Mouse (Mus musculus) gastrocnemius, postnatal 14 days (tissue): ENCODE results near the gene Gm20708. TPM values are rescaled to one million over a fixed set of nuclear protein-coding genes. Genes with fewer than 3 reads are reported as not detected.

Experiments used
- DNase-seq: peaks from one replicate; pipeline ENCODE4 v3.0.0; 2021; ENCODE audit warnings: mixed read lengths
- intact Hi-C: fragments of 180-260 bp; cut with DNase I; formaldehyde crosslinking; loops from one replicate; pipeline ENCODE4 v1.15.1; 2025; ENCODE audit warnings: low total_unique reads
- total RNA-seq, 2 experiments: library from RNA; stranded (reverse); gene quantifications; 2 replicates each; pipeline ENCODE4 v1.2.3; 2021

Gene Gm20708
- total RNA-seq, 2 experiments from 2014 or later = 0.73 to 1.5 TPM

DNA sequence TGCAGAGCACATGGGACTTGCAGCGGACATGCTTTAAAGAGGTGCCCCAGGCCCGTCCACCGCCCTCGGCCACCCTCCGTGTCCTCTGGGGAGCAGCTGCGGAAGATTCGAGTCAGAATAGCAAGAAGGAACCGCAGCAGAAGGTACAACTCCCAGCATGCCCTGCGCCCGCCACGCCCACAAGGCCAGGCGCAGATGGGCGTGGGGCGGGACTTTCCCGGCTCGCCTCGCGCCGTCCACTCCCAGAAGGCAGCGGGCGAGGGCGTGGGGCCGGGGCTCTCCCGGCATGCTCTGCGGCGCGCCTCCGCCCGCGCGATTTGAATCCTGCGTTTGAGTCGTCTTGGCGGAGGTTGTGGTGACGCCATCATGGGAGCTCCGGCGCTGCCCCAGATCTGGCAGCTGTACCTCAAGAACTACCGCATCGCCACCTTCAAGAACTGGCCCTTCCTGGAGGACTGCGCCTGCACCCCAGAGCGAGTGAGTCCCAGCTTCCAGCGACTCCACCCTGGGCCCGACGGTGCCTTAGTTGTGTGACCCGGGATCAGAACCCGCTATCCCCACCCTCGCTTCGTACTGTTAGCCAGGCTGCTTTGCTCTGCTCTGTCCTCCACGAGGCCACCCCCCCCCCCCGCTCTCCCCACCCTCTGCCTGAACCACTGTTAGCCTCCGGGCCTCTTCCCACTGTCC, 39.7 kb downstream of the Gm20708 start, which contains the start of gene Birc5:
TSS of gene Birc5 (plus strand) at position 267 of the 687 bp plus-strand sequence.
- intact Hi-C loops = no loop called here
- DNase-seq = peak; percentile 96

DNA sequence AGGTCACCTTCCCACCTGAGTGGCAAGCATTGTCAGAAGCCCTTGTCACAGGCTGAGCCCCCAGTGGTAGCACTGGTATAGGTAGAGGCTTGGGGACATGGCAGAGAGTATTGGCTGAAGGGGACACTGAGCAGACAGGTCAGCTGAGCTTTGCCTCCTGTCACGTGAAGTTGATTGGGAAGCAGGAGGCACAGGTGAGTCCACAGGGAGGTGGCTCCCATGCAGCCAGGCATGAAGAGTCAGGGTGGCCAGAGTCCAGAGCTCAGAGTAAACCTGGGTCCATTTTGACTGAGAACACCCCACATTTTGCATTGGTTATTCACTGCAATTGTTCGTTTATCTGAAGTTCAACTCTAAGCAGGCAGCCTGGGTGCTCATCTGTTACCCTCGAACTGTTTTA, 43.4 kb downstream of the Gm20708 start:
- intact Hi-C loops = no loop called here
- no peak for DNase-seq

DNA sequence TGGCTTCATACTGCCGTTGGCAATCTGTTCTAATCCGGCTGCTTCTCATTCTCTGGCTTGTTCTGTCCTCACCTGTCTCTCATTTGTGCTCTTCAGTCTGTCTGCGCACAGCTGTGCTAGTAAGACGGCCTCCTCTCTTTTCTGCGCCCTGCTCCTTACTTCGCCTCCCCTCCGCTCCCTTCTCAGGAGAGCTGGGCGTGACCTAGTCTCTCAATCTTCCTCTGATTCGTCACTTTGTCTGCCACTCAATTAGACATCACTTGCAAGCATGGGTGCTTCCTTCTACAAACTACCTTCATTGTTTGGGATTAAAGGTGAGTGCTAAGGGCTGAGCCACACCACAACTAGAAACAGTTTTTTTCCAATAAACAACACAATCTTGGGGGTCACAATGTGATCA, 44.8 kb downstream of the Gm20708 start:
- no peak for DNase-seq
- intact Hi-C loops = no loop called here

DNA sequence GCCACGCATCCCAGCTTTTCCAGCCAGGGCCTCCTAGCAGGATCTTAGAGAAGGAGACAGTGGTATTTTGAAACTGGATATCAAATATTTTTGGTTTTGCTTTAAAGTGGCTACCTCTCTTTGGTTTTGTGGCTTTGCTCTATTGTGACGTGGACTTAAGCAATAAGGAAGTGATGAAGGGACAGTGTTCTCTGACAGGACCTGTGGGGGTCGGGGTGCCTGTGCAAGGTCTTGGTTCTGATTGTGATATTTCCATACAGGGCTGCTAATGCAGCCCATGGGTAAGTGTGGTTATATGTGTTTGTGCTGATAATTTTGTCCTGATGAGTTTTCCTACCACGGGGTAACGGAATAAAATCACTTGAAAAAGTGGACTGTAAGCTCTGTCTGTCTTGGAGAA, 45.9 kb downstream of the Gm20708 start:
- intact Hi-C loops = no loop called here
- no peak for DNase-seq

DNA sequence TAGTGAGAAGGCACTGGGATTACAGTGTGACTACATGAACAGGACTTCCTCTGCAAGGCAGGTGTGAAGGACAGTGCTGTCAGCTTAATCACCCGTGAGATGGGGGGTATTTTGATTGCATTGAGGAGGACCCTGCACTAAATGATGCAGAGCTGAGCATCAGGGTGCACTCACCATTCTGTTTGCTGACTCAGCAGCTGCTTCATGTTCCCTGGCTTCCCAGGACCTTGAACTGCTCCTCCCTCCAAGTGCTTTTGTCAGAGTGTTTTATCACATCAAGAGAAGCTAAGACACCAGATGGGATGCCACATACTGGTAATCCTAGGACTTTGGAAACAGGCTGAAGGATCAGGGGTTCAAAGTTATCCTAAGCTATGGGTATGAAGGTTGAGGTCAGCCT, 46.5 kb downstream of the Gm20708 start:
- intact Hi-C loops = no loop called here
- DNase-seq = no peak

DNA sequence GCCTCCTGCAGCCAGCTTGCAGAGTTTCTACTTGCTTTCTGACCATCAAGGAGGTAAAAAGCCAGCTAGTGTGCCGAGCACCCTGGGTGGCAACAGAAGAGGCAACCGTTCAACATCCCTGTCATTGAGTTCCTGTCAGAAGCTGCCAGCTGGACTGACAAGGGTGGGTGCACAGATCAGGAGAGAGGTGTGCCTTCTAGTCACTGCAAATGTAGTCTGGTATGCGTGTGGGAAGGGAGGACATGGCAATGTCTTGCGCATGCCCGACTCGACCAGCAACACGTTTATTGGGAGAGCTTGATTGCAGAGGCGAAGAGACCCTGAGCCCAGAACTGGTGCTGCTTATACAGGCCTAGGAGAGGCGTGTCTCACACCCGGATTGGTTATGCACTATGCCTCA, 48.0 kb downstream of the Gm20708 start:
- intact Hi-C loops = no loop called here

DNA sequence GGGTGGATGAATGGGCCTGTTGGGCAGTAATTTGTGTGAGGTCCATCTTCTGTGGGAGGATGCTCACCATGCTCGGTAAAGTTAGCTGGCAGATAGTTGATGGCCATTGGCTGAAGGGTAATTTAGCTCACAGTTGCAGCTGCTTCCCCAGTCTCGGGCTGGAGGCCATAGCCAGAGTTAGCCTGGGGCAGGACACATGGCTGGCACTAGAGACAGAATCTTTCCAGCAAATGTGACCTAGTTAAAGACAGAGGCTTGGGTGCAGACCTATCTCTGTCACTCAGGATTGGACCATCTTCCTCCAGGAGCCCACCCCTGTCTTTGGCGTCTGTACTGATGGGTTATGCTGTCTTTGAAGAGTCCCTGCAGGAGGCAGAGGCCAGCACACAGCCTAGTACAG, 48.9 kb downstream of the Gm20708 start:
- no peak for DNase-seq
- intact Hi-C loops = no loop called here

More for the DNA sequence above, 48.0 kb downstream of the Gm20708 start:
- no peak for DNase-seq

DNA sequence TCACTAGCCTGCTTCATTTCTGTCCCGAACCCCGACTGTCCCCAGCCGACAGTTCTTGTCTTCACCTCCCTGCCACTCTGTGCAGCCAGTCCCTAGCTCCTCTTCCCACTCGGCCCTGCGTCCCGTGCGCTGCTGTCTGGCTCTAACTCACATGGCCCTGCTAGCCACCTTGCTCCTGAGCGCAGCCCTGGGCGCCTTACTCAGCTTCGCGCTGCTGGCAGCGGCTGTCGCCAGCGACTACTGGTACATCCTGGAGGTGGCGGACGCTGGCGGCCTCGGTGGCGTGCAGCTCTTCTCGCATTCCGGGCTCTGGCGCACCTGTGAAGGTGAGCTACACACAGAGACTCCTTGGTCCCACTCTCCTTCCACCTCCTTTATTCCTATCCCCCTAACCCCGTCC, 51.1 kb downstream of the Gm20708 start, which contains the start of gene Tmem235:
TSS of gene Tmem235 (plus strand) at position 152 of the 400 bp plus-strand sequence.
- DNase-seq = no peak
- intact Hi-C loops = no loop called here

DNA sequence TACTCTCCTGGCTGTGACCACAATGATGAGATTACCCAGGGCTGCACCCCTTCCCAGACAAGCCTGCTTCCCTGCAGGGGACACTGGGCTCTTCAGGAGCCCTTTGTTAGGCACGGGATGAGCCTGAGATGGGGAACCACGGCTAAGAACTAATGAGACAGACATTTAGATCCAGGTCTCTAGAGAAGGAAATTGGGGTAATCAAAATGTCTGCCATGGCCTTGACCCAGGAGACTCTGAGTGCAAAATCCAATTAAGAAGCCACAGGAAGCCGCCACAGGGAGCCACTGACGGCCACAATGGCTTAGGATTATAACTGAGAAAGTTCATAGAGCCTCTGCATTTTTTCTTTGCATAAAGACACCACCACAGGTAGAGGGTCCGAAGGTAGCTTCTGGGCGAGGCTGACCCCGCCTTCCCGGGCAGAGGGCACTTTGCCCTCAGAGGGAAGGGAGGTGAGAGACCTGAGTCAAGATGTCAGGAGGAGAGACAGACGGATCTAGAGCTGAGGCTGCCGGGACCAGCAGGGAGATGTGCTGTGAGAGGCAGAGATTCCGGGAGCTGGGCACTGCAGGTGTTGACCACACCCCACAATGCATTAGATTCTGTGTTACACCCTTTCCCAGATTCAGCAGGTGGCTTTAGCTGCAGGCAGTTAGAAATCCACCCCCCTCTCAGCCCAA, 53.8 kb downstream of the Gm20708 start:
- no peak for DNase-seq
- intact Hi-C loops = no loop called here

DNA sequence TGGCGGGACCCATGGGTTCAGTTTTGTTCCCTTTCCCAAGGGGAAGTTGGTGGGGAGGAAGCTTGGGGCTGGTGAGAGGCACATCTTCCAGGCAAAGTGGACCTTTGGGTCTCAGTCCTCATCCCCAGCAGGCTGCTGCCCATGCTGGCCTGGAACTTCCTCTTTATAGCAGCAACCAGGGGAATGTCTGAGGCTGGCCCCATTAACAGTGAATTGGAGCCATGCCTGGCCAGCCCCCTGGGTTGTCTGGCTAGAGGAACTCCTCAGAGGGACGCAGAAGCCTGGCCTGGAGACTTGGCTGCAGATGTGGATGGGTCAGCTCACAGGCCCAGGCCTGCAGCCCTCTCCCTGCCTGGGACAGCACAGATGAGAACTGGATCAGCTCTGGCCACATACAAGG, 55.3 kb downstream of the Gm20708 start:
- DNase-seq = no peak

DNA sequence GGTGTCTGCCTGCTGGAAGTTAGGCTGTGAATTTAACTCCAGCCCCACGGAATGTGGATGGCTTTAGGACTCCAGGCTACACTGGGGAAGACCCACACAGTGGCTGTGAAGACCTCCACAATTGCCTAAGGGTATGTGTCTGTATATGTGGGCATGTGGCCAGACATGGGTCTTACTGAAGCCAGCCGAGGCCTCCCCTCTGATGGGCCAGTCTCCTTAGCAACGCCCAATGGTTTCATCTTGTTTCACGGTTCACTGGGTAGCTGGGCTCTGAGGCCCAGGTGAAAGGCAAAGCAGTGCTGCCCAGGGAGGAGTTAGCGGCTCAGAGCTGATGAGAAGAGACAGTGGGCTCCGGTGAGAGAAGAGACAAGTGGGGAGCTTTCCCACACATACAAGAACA, 56.5 kb downstream of the Gm20708 start:
- no peak for DNase-seq
- intact Hi-C loops = loop anchor here (5.0 kb wide), 1 partner anchor 236 kb away; no protein-coding TSS in a partner anchor

More for the DNA sequence above, 55.3 kb downstream of the Gm20708 start:
- intact Hi-C loops = loop anchor here (5.0 kb wide), 1 partner anchor 237 kb away; no protein-coding TSS in a partner anchor

DNA sequence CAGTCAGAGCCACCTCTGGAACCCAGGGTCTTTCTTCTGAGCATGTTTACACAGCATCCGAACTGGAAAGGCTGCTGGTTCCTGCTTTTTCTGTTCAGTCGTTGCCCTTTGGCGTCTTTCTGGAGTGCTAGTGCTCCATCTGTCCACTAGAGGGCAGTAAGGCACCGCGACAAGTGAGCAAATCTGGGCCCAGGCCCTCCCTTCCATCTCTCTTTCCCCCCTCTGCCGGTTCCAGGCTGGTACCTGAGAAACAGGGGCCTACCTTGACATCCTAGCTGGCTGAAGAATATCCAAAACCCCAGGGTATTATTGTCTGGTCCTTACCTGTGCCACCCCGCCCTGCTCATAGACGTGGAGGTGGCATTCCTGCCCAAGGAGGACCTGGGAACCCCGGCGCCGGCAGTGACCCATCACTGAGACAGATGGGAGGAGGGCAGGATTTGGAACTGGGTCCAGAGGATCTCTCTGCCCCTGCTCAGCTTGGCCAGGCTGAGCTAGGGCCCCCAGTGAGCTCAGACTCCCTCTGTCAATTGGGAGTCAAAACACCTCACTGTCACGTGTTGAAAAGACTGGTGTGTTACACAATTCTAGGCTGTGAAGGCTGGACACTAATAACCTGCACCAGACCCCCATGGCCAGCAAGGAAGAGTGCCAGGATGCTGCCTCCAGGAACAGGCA, 61.4 kb downstream of the Gm20708 start:
- intact Hi-C loops = loop anchor here (5.0 kb wide), 2 partner anchors 96 to 146 kb away; no protein-coding TSS in a partner anchor

DNA sequence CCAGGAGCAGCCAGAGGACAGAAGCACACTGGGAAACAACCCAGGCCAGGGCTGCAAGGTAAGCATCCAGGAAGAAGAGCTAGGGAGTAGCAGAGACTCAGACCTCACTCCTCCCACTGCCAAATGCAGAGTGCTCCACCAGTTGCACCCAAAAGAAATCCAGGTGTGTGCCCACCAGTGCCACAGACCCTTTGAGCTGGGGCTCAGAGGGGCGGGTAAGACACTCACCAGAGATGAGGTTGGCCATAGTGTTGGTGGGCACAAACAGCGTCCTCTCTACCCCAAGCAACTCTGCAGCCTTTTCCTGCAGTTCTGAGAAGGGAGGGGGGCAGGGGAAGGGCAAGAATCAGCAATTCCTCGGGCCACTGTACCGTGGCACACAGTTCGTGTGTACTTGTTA, 61.9 kb downstream of the Gm20708 start:
- intact Hi-C loops = loop anchor here (5.0 kb wide), 2 partner anchors 96 to 146 kb away; no protein-coding TSS in a partner anchor
- no peak for DNase-seq

More for the DNA sequence above, 61.4 kb downstream of the Gm20708 start:
- DNase-seq = peak; percentile 69

DNA sequence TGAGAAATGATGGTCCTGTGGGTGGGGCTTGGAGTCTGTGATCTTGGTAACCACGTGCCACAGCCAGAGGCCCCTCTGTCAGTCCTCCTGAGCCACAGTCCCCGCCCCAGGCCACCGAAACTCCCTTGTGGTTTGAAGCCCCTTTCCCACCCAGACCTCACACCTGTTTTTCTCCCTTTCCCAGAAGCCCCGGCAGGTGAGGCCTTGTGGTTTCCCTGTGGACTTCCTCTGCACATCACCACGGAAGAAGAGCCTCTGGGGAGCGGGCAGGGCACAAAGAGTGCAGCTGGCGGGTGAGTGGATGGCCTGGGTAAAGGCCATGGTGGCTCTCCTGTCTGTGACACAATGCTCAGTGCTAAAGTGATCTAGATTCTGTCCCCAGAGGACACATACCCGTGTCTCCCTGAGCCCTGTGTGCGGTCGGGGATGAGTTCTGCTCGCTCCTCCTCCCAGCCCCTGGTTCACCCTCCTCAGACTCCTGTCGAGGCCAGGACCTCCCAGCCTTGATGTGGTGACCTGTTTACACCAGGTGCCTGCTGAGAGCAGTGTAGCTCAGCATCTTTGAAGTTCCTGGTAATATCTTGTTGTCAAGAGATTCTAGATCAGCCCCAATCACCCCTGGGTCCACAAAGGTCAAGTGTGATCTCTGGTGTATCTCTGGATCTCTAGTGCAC, 62.6 kb downstream of the Gm20708 start:
- intact Hi-C loops = loop anchor here (5.0 kb wide), 2 partner anchors 95 to 145 kb away; no protein-coding TSS in a partner anchor
- no peak for DNase-seq

DNA sequence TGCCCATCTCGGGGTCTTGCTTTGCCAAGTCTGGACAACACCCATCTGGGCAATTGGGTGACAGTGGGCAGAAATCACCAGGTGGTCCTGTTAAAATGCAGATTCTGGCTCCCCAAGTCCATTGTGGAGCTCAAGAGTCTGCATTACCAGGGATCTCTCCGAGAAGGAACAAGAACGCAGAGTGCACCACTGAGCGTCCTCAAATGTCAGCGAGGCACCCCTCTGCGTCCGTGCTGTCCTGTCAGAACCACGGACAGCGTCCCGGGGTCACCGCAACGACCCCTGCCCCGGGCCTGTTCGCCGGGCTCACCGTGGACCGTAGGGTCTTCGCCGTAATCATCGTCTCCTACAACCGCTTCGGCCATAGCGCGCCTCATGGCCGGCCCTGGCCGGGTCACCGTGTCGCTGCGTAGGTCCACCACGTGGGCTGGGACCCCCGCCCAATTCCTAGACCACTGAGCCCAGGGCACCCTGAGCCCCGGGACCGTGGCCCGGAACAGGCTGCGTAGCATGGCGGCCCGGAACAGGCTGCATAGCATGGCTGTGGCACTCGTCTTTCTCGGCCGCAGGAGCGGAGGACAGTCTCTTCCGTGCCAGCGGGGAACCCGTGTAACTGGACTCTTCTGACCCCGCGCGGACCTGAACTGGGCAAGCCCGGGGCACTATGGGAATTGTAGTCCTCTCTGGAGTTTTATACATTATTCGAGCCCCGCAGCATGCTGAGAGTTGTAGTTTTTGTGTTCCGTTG, 63.6 kb downstream of the Gm20708 start, which contains the start of gene Tha1:
TSS of gene Tha1 (minus strand) at position 621 of the 748 bp plus-strand sequence.
- peak; percentile 88 for DNase-seq
- intact Hi-C loops = loop anchor here (5.0 kb wide), 2 partner anchors 94 to 144 kb away; no protein-coding TSS in a partner anchor

DNA sequence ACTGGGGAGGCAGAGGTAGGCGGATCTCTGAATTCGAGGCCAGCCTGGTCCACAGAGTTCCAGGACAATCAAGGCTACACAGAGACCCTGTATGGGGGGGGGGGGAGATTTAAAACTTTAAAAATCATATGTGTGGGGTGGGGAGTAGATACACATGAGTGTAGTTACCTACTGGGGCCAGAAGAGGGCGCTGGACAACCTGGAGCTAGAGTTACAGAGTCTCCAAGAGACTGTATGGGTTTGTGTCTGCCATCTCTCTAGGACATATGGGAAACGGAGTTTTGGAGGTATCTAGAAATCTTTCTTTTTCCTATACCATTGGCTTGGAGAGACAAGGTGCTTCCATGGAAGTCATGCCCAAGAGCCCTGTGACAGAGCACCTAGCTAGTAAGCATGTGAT, 65.0 kb downstream of the Gm20708 start:
- intact Hi-C loops = loop anchor here (5.0 kb wide), 2 partner anchors 93 to 143 kb away; no protein-coding TSS in a partner anchor
- no peak for DNase-seq

DNA sequence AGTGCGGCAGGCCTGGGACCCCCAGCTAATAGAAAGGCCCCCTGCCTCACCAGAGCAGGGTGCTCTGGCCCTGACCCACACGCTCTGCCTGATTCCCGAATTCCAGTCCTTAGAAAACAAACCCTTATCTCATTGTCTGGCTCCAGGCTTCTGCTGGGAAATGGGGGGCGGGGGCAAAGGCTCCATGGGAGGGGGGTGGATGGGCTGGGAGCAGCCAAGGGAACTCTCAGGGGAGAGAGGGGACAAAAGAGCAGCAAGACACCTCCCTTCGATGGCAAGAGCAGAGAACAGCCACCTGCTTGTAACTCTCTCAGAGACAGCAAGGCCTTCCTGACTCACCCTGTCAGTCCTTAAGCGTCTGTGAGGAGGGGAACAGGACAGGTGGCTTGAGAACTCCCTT, 66.2 kb downstream of the Gm20708 start:
- DNase-seq = no peak
- intact Hi-C loops = no loop called here

DNA sequence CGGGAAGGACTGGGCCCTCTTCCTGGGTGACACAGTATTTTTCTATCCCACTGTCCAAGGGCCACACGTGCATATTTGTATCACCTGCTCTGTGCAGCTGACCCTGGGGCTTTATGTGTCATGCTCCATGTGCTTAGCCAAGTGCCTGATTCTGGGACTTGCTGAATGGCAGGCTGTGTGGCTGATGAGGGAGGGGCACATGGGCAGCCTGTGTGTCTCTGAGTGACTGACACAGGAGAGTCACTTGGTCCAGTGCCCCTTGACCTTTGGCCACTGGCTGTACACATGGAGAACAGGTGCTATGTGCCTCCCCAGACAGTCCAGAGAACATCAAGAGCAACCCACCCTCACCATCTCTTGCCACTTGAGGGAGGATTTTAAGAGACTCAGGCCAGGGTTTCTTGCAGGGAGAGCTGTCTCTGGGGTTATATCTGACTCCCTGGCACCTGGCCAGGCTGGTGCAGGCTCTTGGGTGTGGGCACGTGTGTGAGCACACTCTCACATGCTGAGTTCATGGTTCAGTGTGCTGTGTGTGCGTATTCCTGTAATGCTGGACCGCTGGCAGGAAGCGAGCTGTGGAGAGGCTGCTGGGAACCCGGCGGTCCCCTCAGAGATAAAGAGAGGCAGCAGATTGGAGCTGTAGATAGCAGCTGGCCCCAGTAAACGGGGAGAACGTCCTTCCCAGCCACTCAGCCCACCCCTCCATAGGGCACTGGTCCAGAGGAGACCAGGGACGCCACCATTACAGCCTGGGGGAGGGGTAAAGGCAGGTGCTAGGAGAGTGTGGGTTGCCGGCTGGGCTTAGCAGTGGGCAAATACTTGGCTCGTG, 68.7 kb downstream of the Gm20708 start:
- peak; percentile 56 for DNase-seq
- intact Hi-C loops = no loop called here
